Mouse (Mus musculus) MEL (cell line): ENCODE results near the gene Ucp3. TPM values are rescaled to one million over a fixed set of nuclear protein-coding genes. Genes with fewer than 3 reads are reported as not detected.
A peak's percentile ranks its signal among the peaks of the same experiment; 100 is the strongest.

ENCODE experiments used
- DNase-seq: peaks from one replicate; pipeline ENCODE4 v3.0.0; 2011; ENCODE audit warnings: low read depth, low spot score
- H3K27ac ChIP-seq: 2 replicates; pipeline ENCODE4 v1.5.1; 2012; ENCODE audit warnings: low read depth, mild to moderate bottlenecking, control low read depth, low read length, moderate library complexity; ENCODE audit not compliant: control insufficient read depth
- H3K27me3 ChIP-seq, 2 experiments: fragments of 150-350 bp in 1 of 2; sonication (generic) in 1 of 2; 2 replicates each; pipeline ENCODE4 v1.6.1; 2012; ENCODE audit warnings: low read length in 2 of 2, mild to moderate bottlenecking in 2 of 2, improper control_type of control experiment in 1 of 2, moderate library complexity in 1 of 2; ENCODE audit not compliant: insufficient read depth in 2 of 2, control insufficient read depth in 1 of 2
- H3K36me3 ChIP-seq, 2 experiments: 2 replicates each; pipeline ENCODE4 v1.6.1; 2012 to 2014; ENCODE audit warnings: low read length in 2 of 2, improper control_type of control experiment in 1 of 2, inconsistent platforms in 1 of 2, mild to moderate bottlenecking in 1 of 2; ENCODE audit not compliant: insufficient read depth in 2 of 2, control insufficient read depth in 1 of 2
- H3K4me1 ChIP-seq, 2 experiments: fragments of 150-350 bp in 1 of 2; sonication (generic) in 1 of 2; 2 replicates each; pipeline ENCODE4 v1.6.1; 2012; ENCODE audit warnings: low read length in 2 of 2, improper control_type of control experiment in 1 of 2, mild to moderate bottlenecking in 1 of 2; ENCODE audit not compliant: insufficient read depth in 2 of 2, control insufficient read depth in 1 of 2
- H3K4me3 ChIP-seq, 2 experiments: fragments of 150-350 bp in 1 of 2; sonication (generic) in 1 of 2; 2 replicates each; pipeline ENCODE4 v1.5.1; 2012; ENCODE audit warnings: low read depth in 2 of 2, low read length in 2 of 2, mild to moderate bottlenecking in 2 of 2, moderate library complexity in 2 of 2, control low read depth in 1 of 2, improper control_type of control experiment in 1 of 2; ENCODE audit not compliant: control insufficient read depth in 1 of 2, insufficient read depth in 1 of 2
- H3K79me2 ChIP-seq: 2 replicates; pipeline ENCODE4 v1.6.1; 2012; ENCODE audit warnings: mild to moderate bottlenecking, low read length, moderate library complexity; ENCODE audit not compliant: control insufficient read depth, poor library complexity, insufficient read depth
- H3K9ac ChIP-seq: 2 replicates; pipeline ENCODE4 v1.6.1; 2012; ENCODE audit warnings: low read depth, mild to moderate bottlenecking, control low read depth, low read length, moderate library complexity; ENCODE audit not compliant: control insufficient read depth, poor library complexity, severe bottlenecking
- H3K9me3 ChIP-seq: fragments of 150-350 bp; sonication (generic); replicated peaks from 2 replicates; pipeline ENCODE4 v1.6.1; 2012; ENCODE audit warnings: mild to moderate bottlenecking, low read length, improper control_type of control experiment, moderate library complexity; ENCODE audit not compliant: insufficient read depth
- BHLHE40 ChIP-seq: IDR thresholded peaks from 2 replicates; pipeline ENCODE4 v1.6.1; 2012; ENCODE audit warnings: low read depth, mild to moderate bottlenecking, inconsistent platforms, low read length, improper control_type of control experiment, borderline replicate concordance
- CHD1 ChIP-seq: IDR thresholded peaks from 2 replicates; pipeline ENCODE4 v1.6.1; 2012; ENCODE audit warnings: low read depth, mild to moderate bottlenecking, inconsistent platforms, low read length, improper control_type of control experiment
- CHD2 ChIP-seq: IDR thresholded peaks from 2 replicates; pipeline ENCODE4 v1.6.1; 2011; ENCODE audit warnings: low read length, improper control_type of control experiment
- CTCF ChIP-seq, 3 experiments: IDR thresholded peaks in 2 of 3; conservative IDR thresholded peaks in 1 of 3; 2 replicates each; pipeline ENCODE4 v1.5.1; 2011 to 2012; ENCODE audit warnings: low read length in 3 of 3, low read depth in 2 of 3, mild to moderate bottlenecking in 2 of 3, improper control_type of control experiment in 1 of 3, inconsistent platforms in 1 of 3, mixed read lengths in 1 of 3, moderate library complexity in 1 of 3; ENCODE audit not compliant: control insufficient read depth in 1 of 3, insufficient read depth in 1 of 3, poor library complexity in 1 of 3, severe bottlenecking in 1 of 3
- E2F4 ChIP-seq: IDR thresholded peaks from 2 replicates; pipeline ENCODE4 v1.6.1; 2011; ENCODE audit warnings: low read depth, low read length, improper control_type of control experiment, borderline replicate concordance
- EP300 ChIP-seq, 2 experiments: IDR thresholded peaks; 2 replicates each; pipeline ENCODE4 v1.6.1; 2011; ENCODE audit warnings: improper control_type of control experiment in 2 of 2, low read length in 2 of 2, low read depth in 1 of 2, mild to moderate bottlenecking in 1 of 2
- ETS1 ChIP-seq: IDR thresholded peaks from 2 replicates; pipeline ENCODE4 v1.6.1; 2012; ENCODE audit warnings: low read depth, mild to moderate bottlenecking, inconsistent platforms, low read length, improper control_type of control experiment, moderate library complexity
- GABPA ChIP-seq: IDR thresholded peaks from 2 replicates; pipeline ENCODE4 v1.6.1; 2012; ENCODE audit warnings: low read depth, mild to moderate bottlenecking, inconsistent platforms, low read length, improper control_type of control experiment, moderate library complexity
- GATA1 ChIP-seq: IDR thresholded peaks from 2 replicates; pipeline ENCODE4 v1.6.1; 2011; ENCODE audit warnings: low read depth, low read length, improper control_type of control experiment
- JUND ChIP-seq: IDR thresholded peaks from 2 replicates; pipeline ENCODE4 v1.6.1; 2011; ENCODE audit warnings: low read depth, mild to moderate bottlenecking, improper control_type of control experiment, low read length
- KAT2A ChIP-seq: conservative IDR thresholded peaks from 2 replicates; pipeline ENCODE4 v1.6.1; 2012; ENCODE audit warnings: low read depth, low read length, improper control_type of control experiment, inconsistent platforms
- MAFK ChIP-seq: IDR thresholded peaks from 2 replicates; pipeline ENCODE4 v1.6.1; 2011; ENCODE audit warnings: low read depth, mild to moderate bottlenecking, low read length, improper control_type of control experiment, borderline replicate concordance
- MAX ChIP-seq: IDR thresholded peaks from 2 replicates; pipeline ENCODE4 v1.6.1; 2011; ENCODE audit warnings: low read length, improper control_type of control experiment
- MEF2A ChIP-seq: IDR thresholded peaks from 2 replicates; pipeline ENCODE4 v1.6.1; 2014; ENCODE audit warnings: low read depth, mild to moderate bottlenecking, inconsistent platforms, low read length, improper control_type of control experiment; ENCODE audit not compliant: poor library complexity, insufficient replicate concordance, severe bottlenecking; ENCODE audit errors: extremely low read depth
- MYB ChIP-seq: IDR thresholded peaks from 2 replicates; pipeline ENCODE4 v1.6.1; 2011; ENCODE audit warnings: mild to moderate bottlenecking, low read depth, low read length, improper control_type of control experiment
- NELFE ChIP-seq: IDR thresholded peaks from 2 replicates; pipeline ENCODE4 v1.6.1; 2011; ENCODE audit warnings: low read depth, low read length, improper control_type of control experiment
- NRF1 ChIP-seq: IDR thresholded peaks from 2 replicates; pipeline ENCODE4 v1.6.1; 2014; ENCODE audit warnings: low read depth, mild to moderate bottlenecking, inconsistent platforms, low read length, improper control_type of control experiment, moderate library complexity; ENCODE audit not compliant: poor library complexity, insufficient read depth, severe bottlenecking
- POLR2A ChIP-seq, 2 experiments: IDR thresholded peaks; 2 replicates each; pipeline ENCODE4 v1.6.1; 2011 to 2012; ENCODE audit warnings: low read length in 2 of 2, mild to moderate bottlenecking in 2 of 2, control low read depth in 1 of 2, improper control_type of control experiment in 1 of 2, low read depth in 1 of 2, moderate library complexity in 1 of 2; ENCODE audit not compliant: control insufficient read depth in 1 of 2, insufficient read depth in 1 of 2, poor library complexity in 1 of 2
- POLR2AphosphoS2 ChIP-seq: IDR thresholded peaks from 2 replicates; pipeline ENCODE4 v1.6.1; 2011; ENCODE audit warnings: low read length, improper control_type of control experiment
- RAD21 ChIP-seq: IDR thresholded peaks from 2 replicates; pipeline ENCODE4 v1.6.1; 2011; ENCODE audit warnings: mild to moderate bottlenecking, low read depth, low read length, improper control_type of control experiment
- RCOR1 ChIP-seq: IDR thresholded peaks from 2 replicates; pipeline ENCODE4 v1.6.1; 2012; ENCODE audit warnings: low read depth, mild to moderate bottlenecking, inconsistent platforms, low read length, improper control_type of control experiment
- SIN3A ChIP-seq: IDR thresholded peaks from 2 replicates; pipeline ENCODE4 v1.6.1; 2012; ENCODE audit warnings: low read length, improper control_type of control experiment, inconsistent platforms
- TAL1 ChIP-seq: IDR thresholded peaks from 2 replicates; pipeline ENCODE4 v1.6.1; 2012; ENCODE audit warnings: mild to moderate bottlenecking, inconsistent platforms, low read length, moderate library complexity, mixed read lengths
- TBP ChIP-seq: IDR thresholded peaks from 2 replicates; pipeline ENCODE4 v1.8.0; 2011; ENCODE audit warnings: low read depth, low read length, improper control_type of control experiment
- UBTF ChIP-seq: IDR thresholded peaks from 2 replicates; pipeline ENCODE4 v1.6.1; 2012; ENCODE audit warnings: low read depth, mild to moderate bottlenecking, inconsistent platforms, low read length, improper control_type of control experiment, moderate library complexity, borderline replicate concordance; ENCODE audit not compliant: insufficient read depth
- USF2 ChIP-seq, 2 experiments: IDR thresholded peaks; 2 replicates each; pipeline ENCODE4 v1.6.1; 2011 to 2012; ENCODE audit warnings: improper control_type of control experiment in 2 of 2, low read length in 2 of 2, borderline replicate concordance in 1 of 2, inconsistent platforms in 1 of 2, low read depth in 1 of 2, mild to moderate bottlenecking in 1 of 2; ENCODE audit not compliant: insufficient read depth in 1 of 2
- ZC3H11A ChIP-seq: IDR thresholded peaks from 2 replicates; pipeline ENCODE4 v1.6.1; 2012; ENCODE audit warnings: low read depth, mild to moderate bottlenecking, inconsistent platforms, low read length, improper control_type of control experiment
- ZNF384 ChIP-seq: IDR thresholded peaks from 2 replicates; pipeline ENCODE4 v1.6.1; 2012; ENCODE audit warnings: low read depth, mild to moderate bottlenecking, inconsistent platforms, low read length, improper control_type of control experiment
- polyA plus RNA-seq, 2 experiments: library from polyadenylated mRNA; stranded (reverse) in 1 of 2; unstranded in 1 of 2; fragments of >175 nt in 1 of 2; fragments of >200 nt in 1 of 2; gene quantifications; 2 replicates each; pipeline versions ENCODE4 v1.2.1 to v1.2.4; 2012; ENCODE audit warnings: low replicate concordance in 2 of 2, low read depth in 1 of 2; ENCODE audit not compliant: insufficient read length in 2 of 2, insufficient read depth in 1 of 2, missing spikeins in 1 of 2
- total RNA-seq: library from RNA; depleted of rRNA; stranded (reverse); fragments of 300-350 nt; gene quantifications from 2 replicates; pipeline ENCODE4 v1.2.3, GENCODE M21; 2012

The Ucp3 gene
- total and polyA plus RNA-seq, 3 experiments = not detected

DNA sequence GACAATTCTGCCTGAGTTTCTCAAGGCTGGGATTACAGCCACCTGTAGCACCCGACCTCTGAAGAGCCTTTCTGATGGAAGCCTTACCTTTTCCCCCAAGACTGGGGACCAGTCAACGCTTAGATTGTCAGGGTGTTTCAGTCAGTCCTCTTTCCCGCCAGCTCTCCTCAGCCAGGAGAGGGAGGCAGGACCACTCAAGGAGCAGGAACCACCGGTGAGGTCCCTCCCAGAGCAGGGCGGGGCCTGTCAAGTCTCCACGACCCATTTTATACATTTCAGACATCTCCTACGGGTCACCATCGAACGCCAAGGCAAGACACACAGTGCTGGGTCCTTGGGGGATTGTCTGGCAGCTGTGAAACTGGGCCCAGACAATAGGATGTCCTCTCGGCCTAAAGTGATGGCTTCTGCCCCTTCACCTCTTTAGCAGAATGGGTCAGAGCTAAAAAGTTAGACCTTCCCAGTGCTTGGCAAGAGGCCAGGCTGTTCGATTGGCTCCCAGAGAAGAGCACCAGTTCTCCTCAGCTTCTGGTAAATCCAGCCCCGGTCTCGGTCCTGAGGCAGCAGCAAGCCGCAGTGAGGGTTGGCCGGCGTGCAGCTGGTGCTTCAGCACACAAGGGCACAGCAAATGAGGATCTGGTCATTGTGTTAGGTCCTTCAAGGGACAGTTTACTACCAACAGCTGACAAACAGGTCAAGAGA lies 27.6 kb downstream of the Ucp3 start:
- no peaks in the 10 kb centered on the region for H3K9me3 ChIP-seq
- H3K9ac ChIP-seq = no peak overlapping the region
- peaks cover 3 to 19% of the 10 kb centered on the region in 2 experiments; a peak in 3 of 4 replicates for H3K4me1 ChIP-seq
- peaks cover 0 to 8% of the 10 kb centered on the region in 2 experiments; a peak in 3 of 4 replicates for H3K36me3 ChIP-seq
- peak; percentile 39 for DNase-seq
- H3K27ac ChIP-seq = no peak overlapping the region
- peaks cover 10% of the 10 kb centered on the region for H3K79me2 ChIP-seq
- H3K4me3 ChIP-seq = no peak overlapping the region
- TF ChIP-seq TAL1 (no peak), NELFE (no peak), GATA1 (no peak), UBTF (no peak), GABPA (no peak), RCOR1 (no peak), SIN3A (no peak), RAD21 (no peak)
- H3K27me3 ChIP-seq = no peaks in the 10 kb centered on the region

- Histone ChIP-seq H3K9ac (no peak overlapping the region; the same call in 1 of the 2 replicates), H3K27me3 (no peaks in the 10 kb centered on the region), H3K4me3 (no peak overlapping the region), H3K27ac (peak overlapping the region; percentile 13; the same call in 1 of the 2 replicates), H3K79me2 (peaks cover 5% of the 10 kb centered on the region), H3K4me1 (peaks cover 0 to 14% of the 10 kb centered on the region in 2 experiments; a peak in 2 of 4 replicates), H3K36me3 (peaks cover 0 to 5% of the 10 kb centered on the region in 2 experiments; a peak in 3 of 4 replicates), H3K9me3 (no peaks in the 10 kb centered on the region)
- DNase-seq = peak; percentile 50
- TF ChIP-seq POLR2A (IDR thresholded peaks at IDR 0.05; ENCODE audit: control insufficient read depth in 1 of 2, insufficient read depth in 1 of 2, low read depth in 1 of 2, low read length in 2 of 2, poor library complexity in 1 of 2) = peak; percentile 35 to 48
- TF ChIP-seq MAX = no peak
- TF ChIP-seq MYB = 0 out of 2 replicates have a peak, but pooled peaks have one; percentile 33
- TF ChIP-seq BHLHE40 = peak; percentile 10; the same call in 1 of the 2 replicates
- no peak for TF ChIP-seq TBP
- no peak for TF ChIP-seq TAL1
- TF ChIP-seq E2F4 = no peak
- TF ChIP-seq ZC3H11A = no peak
- no peak for TF ChIP-seq ETS1
- TF ChIP-seq KAT2A = no peak
- 0 out of 2 replicates have a peak, but pooled peaks have one; percentile 11 for TF ChIP-seq RCOR1
- TF ChIP-seq ZNF384 = no peak
- TF ChIP-seq NRF1 = no peak
- TF ChIP-seq POLR2AphosphoS2 = peak; percentile 94
- TF ChIP-seq JUND = no peak
- TF ChIP-seq RAD21 = no peak
- TF ChIP-seq CHD2 = peak; percentile 39
- TF ChIP-seq UBTF = no peak
- no peak for TF ChIP-seq CHD1
- no peak for TF ChIP-seq MEF2A
- TF ChIP-seq SIN3A = no peak
- TF ChIP-seq MAFK = no peak
- TF ChIP-seq USF2 (IDR thresholded peaks at IDR 0.05; ENCODE audit: borderline replicate concordance in 1 of 2, insufficient read depth in 1 of 2, low read depth in 1 of 2, low read length in 2 of 2) = no peak
- no peak for TF ChIP-seq EP300 (IDR thresholded peaks at IDR 0.05; ENCODE audit: low read depth in 1 of 2, low read length in 2 of 2)
- no peak for TF ChIP-seq CTCF (IDR thresholded peaks at IDR 0.05 in 2 of 3, conservative IDR thresholded peaks at IDR 0.05 in 1 of 3; ENCODE audit: control insufficient read depth in 1 of 3, insufficient read depth in 1 of 3, low read depth in 2 of 3, low read length in 3 of 3, poor library complexity in 1 of 3, severe bottlenecking in 1 of 3)
Observed at GRCm38 (mm10) chr7:100501027-100501843, 28.4 kb downstream of the Ucp3 start.
